Mouse (Mus musculus) frontal cortex, postnatal 36 days (tissue): ENCODE results near the gene Psg22.
"Not testable (repeated sequence)": the region's sequence is repeated elsewhere in the genome, so short reads cannot be mapped to it uniquely, and the experiment has no call there.

Experiments used
- DNase-seq, 2 experiments: peaks; one replicate each; pipeline ENCODE4 v3.0.0; 2022; ENCODE audit warnings: low spot score in 2 of 2

Gene Psg22

GRCm38 (mm10) chr7:18717790-18718189 lies at the start of gene Psg22:
Gene Psg22 (plus strand): TSS chr7:18718090.
- no peak for DNase-seq

GRCm38 (mm10) chr7:18679772-18680171 lies 38.1 kb upstream of the Psg22 start:
- DNase-seq, result peak; percentile 1 to 37

GRCm38 (mm10) chr7:18685586-18685985 lies 32.3 kb upstream of the Psg22 start:
- no peak for DNase-seq

GRCm38 (mm10) chr7:18686085-18686484 lies 31.8 kb upstream of the Psg22 start, which contains the start of gene Psg20:
Gene Psg20 (minus strand): TSS chr7:18686185.
- DNase-seq, result no peak

- DNase-seq, result peak in 1 of 2 experiments; percentile 0
These were observed 7.6 kb upstream of the Psg22 start for GRCm38 (mm10) chr7:18710331-18710730.

GRCm38 (mm10) chr7:18710846-18711245 lies 7.0 kb upstream of the Psg22 start:
- DNase-seq, result no peak

- no peak for DNase-seq
These were observed 2.3 kb upstream of the Psg22 start for GRCm38 (mm10) chr7:18715546-18715945.

GRCm38 (mm10) chr7:18724001-18724400 lies 6.1 kb downstream of the Psg22 start:
- no peak for DNase-seq

GRCm38 (mm10) chr7:18725931-18726330 lies 8.0 kb downstream of the Psg22 start:
- not testable (repeated sequence) for DNase-seq

GRCm38 (mm10) chr7:18728391-18728790 lies 10.5 kb downstream of the Psg22 start:
- no peak for DNase-seq

- no peak for DNase-seq
These were observed 15.2 kb downstream of the Psg22 start for GRCm38 (mm10) chr7:18733111-18733510.

- DNase-seq, result no peak
These were observed 16.6 kb downstream of the Psg22 start for GRCm38 (mm10) chr7:18734451-18734850.

- DNase-seq, result no peak
These were observed 28.4 kb downstream of the Psg22 start for GRCm38 (mm10) chr7:18746189-18746860.

GRCm38 (mm10) chr7:18747420-18747819 lies 29.5 kb downstream of the Psg22 start:
- DNase-seq, result not testable (repeated sequence)

GRCm38 (mm10) chr7:18748994-18749895 lies 31.4 kb downstream of the Psg22 start:
- DNase-seq, result no peak

GRCm38 (mm10) chr7:18749896-18750477 lies 32.1 kb downstream of the Psg22 start:
- peak; percentile 42 to 75 for DNase-seq

GRCm38 (mm10) chr7:18760152-18760551 lies 42.3 kb downstream of the Psg22 start:
- DNase-seq, result not testable (repeated sequence)

GRCm38 (mm10) chr7:18762885-18763284 lies 45.0 kb downstream of the Psg22 start:
- not testable (repeated sequence) for DNase-seq
